Comparison of ENCODE assay signal across 16 mouse cellular contexts in the genomic region with DNA sequence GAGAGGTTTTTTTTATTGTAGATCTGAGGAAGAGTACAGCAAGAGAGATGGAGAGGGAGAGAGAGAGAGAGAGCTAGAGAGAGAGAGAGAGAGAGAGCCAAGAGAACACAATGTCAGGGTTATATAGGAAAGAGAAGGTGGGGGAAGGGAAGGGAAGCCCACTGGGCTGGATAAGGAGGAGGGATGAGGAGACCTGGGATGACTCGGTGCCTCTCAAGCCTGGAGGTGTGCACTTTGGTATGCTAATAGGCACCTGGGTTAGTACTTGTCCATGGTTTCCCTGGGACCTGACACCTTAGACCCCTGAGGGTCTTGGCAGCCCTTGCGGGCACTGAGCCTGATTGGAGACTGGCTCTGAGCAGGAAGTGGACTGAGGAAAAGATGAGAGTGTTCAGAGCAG. TPM values are rescaled to one million over a fixed set of nuclear protein-coding genes. Genes with fewer than 3 reads are reported as not detected.
"Had no signal": no experiment of that assay in that cellular context is flagged by ENCODE, and none has a peak within 500 bp of the region (broad histone marks: within the 10 kb centered on the region; RNA-seq: fewer than 3 reads in every experiment).

No protein-coding gene starts in this region.

- H3K9me3 ChIP-seq: limb, embryonic 10.5 days; midbrain, embryonic 15.5 days; neural tube, embryonic 12.5 days had no signal

- H3K4me2 ChIP-seq: midbrain, embryonic 11.5 days; midbrain, embryonic 15.5 days; neural tube, embryonic 12.5 days had no signal

- H3K36me3 ChIP-seq: limb, embryonic 10.5 days; midbrain, embryonic 15.5 days; neural tube, embryonic 12.5 days had no signal

- DNase-seq: kidney, adult 8-10 months; kidney, postnatal 25 days; lung, adult 2 months; lung, postnatal 36 days; thymus, postnatal 36 days had no signal

- H3K4me1 ChIP-seq: midbrain, embryonic 15.5 days; neural tube, embryonic 12.5 days had no signal

- H3K4me3 ChIP-seq: left cerebral cortex, adult 2 months; limb, embryonic 10.5 days; midbrain, embryonic 15.5 days; neural tube, embryonic 12.5 days had no signal

- ATAC-seq: intestine, postnatal 0 days; lung, postnatal 0 days; midbrain, embryonic 15.5 days had no signal

- H3K9ac ChIP-seq: midbrain, embryonic 15.5 days; neural tube, embryonic 12.5 days had no signal

- H3K27ac ChIP-seq: left cerebral cortex, adult 2 months; limb, embryonic 10.5 days; midbrain, embryonic 15.5 days; neural tube, embryonic 12.5 days had no signal

RNA-seq across cellular contexts. Expression of a gene that starts 7.6 kb away (rescaled TPM):
- total RNA-seq: layer of hippocampus, postnatal 25 days; left cerebral cortex, adult 2 months; left cerebral cortex, postnatal 14 days; monocyte, adult 5-6 weeks; neutrophil, adult 5-6 weeks had no signal
